Mouse (Mus musculus): ENCODE data around the gene 9530077C05Rik. TPM values are rescaled to one million over a fixed set of nuclear protein-coding genes. Genes with fewer than 3 reads are reported as not detected.

9530077C05Rik gene
- 0.85 to 2.3 TPM (median 1.6 TPM) in 4 replicates for total RNA-seq (2023)

GRCm38 (mm10) chr9:22411002-22411857 is at the start of gene 9530077C05Rik:
Gene 9530077C05Rik (plus strand): TSS chr9:22411513.

GRCm38 (mm10) chr9:22389021-22389476 is 22.3 kb upstream of the 9530077C05Rik start, which contains the start of gene Anln:
Gene Anln (minus strand): TSS chr9:22389188.

GRCm38 (mm10) chr9:22453990-22454389 is 42.7 kb downstream of the 9530077C05Rik start, which contains the start of gene Gm17545:
Gene Gm17545 (plus strand): TSS chr9:22454290.

DNA sequence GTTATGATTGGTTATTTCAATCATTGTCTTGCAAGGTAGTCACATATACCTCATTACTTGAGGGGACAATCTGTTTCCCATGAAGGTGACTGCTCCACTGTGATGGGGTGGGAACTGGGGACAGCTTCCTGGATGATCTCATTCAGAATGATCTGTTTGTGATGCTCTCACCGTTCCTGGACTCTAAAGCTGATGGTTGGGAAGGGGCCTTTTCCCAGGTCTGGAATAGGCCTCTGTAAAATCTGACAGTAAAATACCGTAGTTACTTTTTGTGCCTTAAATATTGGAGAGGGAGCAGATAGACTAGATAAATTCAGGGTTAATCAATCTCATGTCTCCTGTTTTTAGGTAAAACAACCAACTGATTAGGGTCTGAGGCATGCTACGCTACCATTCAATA is 58.3 kb downstream of the 9530077C05Rik start, which contains the start of gene Rp9:
Gene Rp9, minus strand, starts transcription at position 101 of the 400 bp plus-strand sequence.

GRCm38 (mm10) chr9:22475424-22475868 is 64.1 kb downstream of the 9530077C05Rik start, which contains the start of gene Bbs9:
Gene Bbs9 (plus strand): TSS chr9:22475715.

Other genes with a start within 250 kb of the 9530077C05Rik start
- gene Zfp872, start 223.4 kb upstream of the 9530077C05Rik start, total RNA-seq (2023) = not detected in 4 replicates
- 30.0 to 35.4 TPM (median 32.2 TPM) in 4 replicates for gene Zfp809, start 185.8 kb upstream of the 9530077C05Rik start, total RNA-seq (2023)
- gene Zfp599, start 151.6 kb upstream of the 9530077C05Rik start, total RNA-seq (2023) = 2.0 to 3.0 TPM (median 2.6 TPM) in 4 replicates
- 14.5 to 15.2 TPM (median 14.8 TPM) in 4 replicates for gene Zfp810, start 103.9 kb upstream of the 9530077C05Rik start, total RNA-seq (2023)
- 0.66 to 2.4 TPM (median 1.2 TPM) in 4 replicates for gene Anln, start 22.3 kb upstream of the 9530077C05Rik start, total RNA-seq (2023)
- gene Gm17545, start 42.8 kb downstream of the 9530077C05Rik start, total RNA-seq (2023) = not detected in 4 replicates
- gene Rp9, start 58.2 kb downstream of the 9530077C05Rik start, total RNA-seq (2023) = 70.5 to 88.5 TPM (median 78.0 TPM) in 4 replicates
- 26.4 to 29.9 TPM (median 28.3 TPM) in 4 replicates for gene Bbs9, start 64.2 kb downstream of the 9530077C05Rik start, total RNA-seq (2023)

Measured in B cell, adult 62 days (primary cell).